Mouse (Mus musculus) liver (tissue): ENCODE measurements around the gene Ptgr1.

Source experiments
- DNase-seq: peaks from one replicate; pipeline ENCODE4 v3.0.0-alpha.2; 2020; ENCODE audit warnings: mixed read lengths

The Ptgr1 gene

GRCm38 (mm10) chr4:58986540-58987190, at the start of gene Ptgr1:
Gene Ptgr1 (minus strand): TSS chr4:58987119.
- DNase-seq = peak; percentile 89

- no peak for DNase-seq
These were observed 48.9 kb upstream of the Ptgr1 start for GRCm38 (mm10) chr4:59035786-59036350.

- DNase-seq = peak; percentile 69
These were observed 48.2 kb upstream of the Ptgr1 start, which contains the start of gene Gng10 for GRCm38 (mm10) chr4:59034918-59035785. Gene Gng10 (plus strand): TSS chr4:59035088.

- no peak for DNase-seq
These were observed 47.5 kb upstream of the Ptgr1 start for GRCm38 (mm10) chr4:59034325-59034917.

GRCm38 (mm10) chr4:59016922-59017321, 30.0 kb upstream of the Ptgr1 start:
- no peak for DNase-seq

GRCm38 (mm10) chr4:59015181-59015580, 28.3 kb upstream of the Ptgr1 start:
- DNase-seq = no peak

GRCm38 (mm10) chr4:59011446-59011845, 24.5 kb upstream of the Ptgr1 start:
- DNase-seq = no peak

GRCm38 (mm10) chr4:59009696-59010095, 22.8 kb upstream of the Ptgr1 start:
- no peak for DNase-seq

- no peak for DNase-seq
These were observed 22.3 kb upstream of the Ptgr1 start for GRCm38 (mm10) chr4:59009186-59009585.

GRCm38 (mm10) chr4:59007974-59008373, 21.1 kb upstream of the Ptgr1 start:
- no peak for DNase-seq

- no peak for DNase-seq
These were observed 20.1 kb upstream of the Ptgr1 start for GRCm38 (mm10) chr4:59007016-59007415.

GRCm38 (mm10) chr4:59006211-59006610, 19.3 kb upstream of the Ptgr1 start:
- no peak for DNase-seq

GRCm38 (mm10) chr4:59003806-59004200, 16.9 kb upstream of the Ptgr1 start:
- DNase-seq = no peak

- DNase-seq = peak; percentile 92
These were observed 16.3 kb upstream of the Ptgr1 start, which contains the start of gene Gm20503 for GRCm38 (mm10) chr4:59002948-59003805. Gene Gm20503 (plus strand): TSS chr4:59003210.

- DNase-seq = peak; percentile 62
These were observed 13.7 kb upstream of the Ptgr1 start for GRCm38 (mm10) chr4:59000614-59001013.

- peak; percentile 77 for DNase-seq
These were observed 12.8 kb upstream of the Ptgr1 start for GRCm38 (mm10) chr4:58999686-59000085.

- no peak for DNase-seq
These were observed 11.8 kb upstream of the Ptgr1 start for GRCm38 (mm10) chr4:58998688-58999087.

- DNase-seq = no peak
These were observed 10.2 kb upstream of the Ptgr1 start for GRCm38 (mm10) chr4:58997081-58997480.

GRCm38 (mm10) chr4:58995251-58995693, 8.4 kb upstream of the Ptgr1 start:
- no peak for DNase-seq

- DNase-seq = no peak
These were observed 7.8 kb upstream of the Ptgr1 start, which contains the start of gene Dnajc25 for GRCm38 (mm10) chr4:58994762-58995161. Gene Dnajc25 (plus strand): TSS chr4:58995062.

- peak; percentile 61 for DNase-seq
These were observed 5.3 kb upstream of the Ptgr1 start for GRCm38 (mm10) chr4:58992195-58992594.
